Mouse (Mus musculus) T-cell, adult 2 months (primary cell): ENCODE data around the gene F2r.

ENCODE experiments used
- DNase-seq: peaks from one replicate; pipeline ENCODE4 v3.0.0; 2022; ENCODE audit warnings: low spot score

The F2r gene

GRCm38 (mm10) chr13:95630747-95631146, 12.5 kb upstream of the F2r start:
- DNase-seq = no peak

- DNase-seq = no peak
Measured at GRCm38 (mm10) chr13:95629751-95630150, 11.5 kb upstream of the F2r start.

- DNase-seq = no peak
Measured at GRCm38 (mm10) chr13:95626696-95627095, 8.4 kb upstream of the F2r start.

GRCm38 (mm10) chr13:95623042-95623441, 4.8 kb upstream of the F2r start:
- DNase-seq = no peak

GRCm38 (mm10) chr13:95621563-95621962, 3.3 kb upstream of the F2r start:
- no peak for DNase-seq

DNA sequence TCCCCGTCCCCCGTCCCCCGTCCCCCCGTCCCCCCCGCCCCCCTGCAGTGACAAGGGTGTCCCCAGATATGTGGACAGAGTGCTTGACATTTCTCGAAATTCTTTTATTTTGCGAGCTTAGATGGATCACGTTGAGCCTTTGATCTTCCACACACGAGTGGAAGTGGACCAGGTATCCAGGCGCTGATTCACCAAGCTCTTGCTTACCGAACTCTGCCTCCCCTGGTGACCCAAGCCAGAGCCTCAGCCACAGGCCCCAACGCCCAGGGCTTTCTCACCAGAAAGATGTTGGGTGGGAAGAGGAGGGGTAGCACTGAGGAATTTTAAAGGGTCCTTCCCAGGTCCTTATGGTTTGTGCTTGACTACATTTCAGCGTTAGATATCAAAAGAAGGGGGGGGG, 572 bp upstream of the F2r start:
- DNase-seq = no peak

- no peak for DNase-seq
Measured at GRCm38 (mm10) chr13:95617671-95618171, 566 bp downstream of the F2r start.

DNA sequence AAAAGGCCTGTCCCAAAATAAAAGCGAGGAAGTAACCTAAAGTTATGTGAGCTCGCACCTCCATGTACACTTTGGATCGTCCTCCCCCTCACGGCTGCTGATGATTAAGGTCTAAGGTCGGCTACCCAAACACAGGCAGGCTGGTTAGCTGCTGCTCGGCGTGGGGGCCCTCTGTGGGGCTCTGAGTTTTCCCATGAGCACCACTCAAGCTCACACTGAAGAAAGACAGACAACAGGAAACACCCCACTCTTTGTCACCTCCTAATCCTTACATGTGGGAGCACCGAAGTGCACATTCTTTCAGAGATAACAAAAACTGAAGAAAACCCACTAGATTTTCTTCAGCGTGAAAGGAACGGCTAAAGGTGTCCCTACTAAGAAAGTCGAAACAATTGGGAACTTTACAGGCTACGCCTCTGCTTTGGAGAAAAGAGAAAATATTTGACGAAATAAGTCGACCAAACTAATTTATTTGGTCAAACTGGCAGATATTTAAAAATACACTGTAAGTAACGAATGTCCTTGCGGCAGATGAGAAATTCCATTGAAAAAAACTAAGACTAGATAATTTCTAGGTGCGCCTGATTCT, 1.1 kb downstream of the F2r start:
- peak; percentile 41 for DNase-seq

GRCm38 (mm10) chr13:95616512-95616911, 1.8 kb downstream of the F2r start:
- no peak for DNase-seq

DNA sequence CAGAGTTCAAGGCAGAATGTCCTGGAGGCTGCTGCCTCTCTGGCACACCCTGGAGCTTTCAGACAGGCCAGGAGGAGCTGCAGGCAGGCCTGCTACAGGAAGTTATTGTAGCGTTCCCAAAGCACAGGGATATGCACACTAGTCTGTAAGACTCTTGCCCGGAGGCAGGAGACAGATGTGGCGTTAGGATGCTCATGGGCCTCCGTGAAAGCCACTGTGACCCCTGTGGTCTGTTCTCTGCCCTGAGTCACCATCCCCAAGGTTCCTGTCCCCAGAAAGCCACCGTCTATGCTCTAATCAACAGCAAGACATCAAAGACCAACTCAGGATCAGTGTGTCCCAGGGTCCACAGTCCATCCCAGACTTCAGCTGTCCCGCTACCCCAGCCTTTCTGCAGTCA, 3.5 kb downstream of the F2r start:
- DNase-seq = no peak

DNA sequence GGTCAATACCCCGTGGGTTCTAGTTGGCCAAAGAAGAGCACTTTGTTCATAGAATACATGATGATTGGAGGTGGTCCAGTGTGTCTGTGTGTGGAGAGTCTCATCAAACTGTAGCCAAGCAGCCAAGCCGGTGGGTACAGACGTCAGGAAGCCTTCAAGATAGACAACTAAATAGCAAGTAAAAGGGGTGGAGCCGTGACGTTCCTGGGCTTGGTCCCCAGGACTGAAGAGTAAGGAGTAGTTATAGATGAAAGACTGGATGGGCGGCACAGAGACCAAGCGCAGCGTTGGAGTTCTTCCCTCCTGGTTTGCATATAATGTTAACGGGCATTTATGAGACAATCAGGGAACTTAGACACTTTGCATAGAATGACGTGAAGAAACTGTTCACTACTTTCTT, 6.0 kb downstream of the F2r start:
- DNase-seq = no peak

GRCm38 (mm10) chr13:95611752-95612151, 6.5 kb downstream of the F2r start:
- no peak for DNase-seq

DNA sequence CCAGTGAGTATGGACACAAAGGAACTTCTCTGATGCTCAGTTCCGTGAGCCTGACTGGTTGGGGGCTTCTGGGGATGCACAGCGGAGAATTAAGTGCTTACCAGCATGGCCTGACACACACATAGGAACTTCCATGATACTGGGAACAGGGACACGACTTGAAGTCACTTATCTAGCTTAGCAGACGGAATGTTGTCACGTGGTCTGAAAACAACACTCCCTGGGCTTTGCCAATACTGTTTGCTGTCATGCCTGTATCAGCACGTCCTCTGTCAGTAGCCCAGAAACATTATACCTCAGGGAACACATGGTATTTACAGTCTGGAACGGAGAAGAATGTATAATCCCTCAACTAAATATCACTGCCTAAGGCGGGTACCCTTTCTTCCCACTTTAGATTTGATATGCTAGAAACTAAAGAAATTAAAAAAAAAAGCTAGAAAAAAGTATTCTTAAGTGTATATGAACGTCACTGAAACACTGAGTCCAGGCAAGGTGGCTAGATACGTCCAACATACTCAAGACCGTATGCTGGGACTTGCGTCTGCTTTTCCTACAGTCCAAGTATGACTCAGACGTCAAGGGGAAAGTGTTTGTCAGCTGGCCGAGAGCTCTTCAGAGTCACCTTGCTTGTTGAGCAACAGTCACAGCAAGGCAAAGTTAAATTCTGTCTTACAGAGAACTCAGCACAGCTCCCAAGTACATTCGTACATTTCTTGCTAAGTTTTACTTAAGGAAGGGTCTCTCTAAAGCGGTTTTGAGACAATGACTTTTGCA, 7.3 kb downstream of the F2r start:
- DNase-seq = no peak

DNA sequence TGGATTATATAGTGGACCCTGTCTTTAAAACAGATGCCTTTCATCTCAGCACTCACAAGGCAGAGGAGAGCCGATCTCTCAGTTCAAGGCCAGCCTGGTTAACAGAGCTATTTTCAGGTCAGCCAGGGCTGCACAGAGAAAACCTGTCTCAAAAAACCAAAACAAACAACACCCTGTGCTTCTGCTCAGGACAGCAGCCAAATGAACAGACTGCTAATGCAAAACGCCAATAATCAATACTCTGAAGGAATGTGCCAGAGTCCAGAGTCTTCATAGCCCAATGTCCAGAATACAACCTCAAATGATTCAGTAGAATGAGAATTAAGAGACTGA, 9.2 kb downstream of the F2r start:
- DNase-seq = no peak

GRCm38 (mm10) chr13:95608416-95609087, 9.7 kb downstream of the F2r start:
- DNase-seq = no peak

DNA sequence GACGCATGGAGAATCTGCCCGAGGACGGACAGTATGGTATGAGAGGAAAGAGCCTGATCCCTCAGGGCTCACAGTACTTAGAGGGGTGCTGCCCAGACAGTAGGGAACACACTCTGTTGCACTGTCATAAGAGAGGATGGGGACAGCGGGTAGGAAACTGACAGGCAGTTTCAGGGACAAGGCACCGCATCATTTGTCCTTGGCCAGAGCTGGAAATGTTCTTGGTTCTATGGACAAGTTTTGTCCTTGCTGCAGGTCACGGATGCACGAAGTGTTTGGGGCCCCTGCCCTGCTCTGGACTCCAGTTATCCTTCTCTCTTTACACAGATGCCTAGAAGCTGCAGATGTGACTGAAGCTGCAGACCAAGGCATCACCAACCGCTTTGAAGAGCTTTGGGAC, 11.3 kb downstream of the F2r start:
- no peak for DNase-seq

DNA sequence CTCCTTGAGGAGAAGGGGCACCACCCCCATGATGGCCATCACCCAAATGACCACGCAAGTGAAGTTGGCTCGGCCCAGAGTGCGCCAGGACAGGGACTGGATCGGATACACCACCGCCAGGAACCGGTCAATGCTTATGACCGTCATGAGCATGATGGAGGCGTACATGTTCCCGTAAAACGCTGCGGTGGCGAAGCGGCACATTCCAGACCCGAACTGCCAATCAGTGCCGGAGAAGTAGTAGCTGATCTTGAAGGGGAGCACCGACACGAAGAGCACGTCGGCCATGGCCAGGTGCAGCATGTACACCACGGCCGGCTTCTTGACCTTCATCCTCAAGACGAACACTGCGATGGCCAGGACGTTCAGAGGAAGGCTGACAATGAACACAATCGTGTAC, 14.0 kb downstream of the F2r start:
- DNase-seq = no peak

GRCm38 (mm10) chr13:95599833-95600359, 18.4 kb downstream of the F2r start:
- no peak for DNase-seq

GRCm38 (mm10) chr13:95598232-95598920, 19.9 kb downstream of the F2r start:
- no peak for DNase-seq

DNA sequence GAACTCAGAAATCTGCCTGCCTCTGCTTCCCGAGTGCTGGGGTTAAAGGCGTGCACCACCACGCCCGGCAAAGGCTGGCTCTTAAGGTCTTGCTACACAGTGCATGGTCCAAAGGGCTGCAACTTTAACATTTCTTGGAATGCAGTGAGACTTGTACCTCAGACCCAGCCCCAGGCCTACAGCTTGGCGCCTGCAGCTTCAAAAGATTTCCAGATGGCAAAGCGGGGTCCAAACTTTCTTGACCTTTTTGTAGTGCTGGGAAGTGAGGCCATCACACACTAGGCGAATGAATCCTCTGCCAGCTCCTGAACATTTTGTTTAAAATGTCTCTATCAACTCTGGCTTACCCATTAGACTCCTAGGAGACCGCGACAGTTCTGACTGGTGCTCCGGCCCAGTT, 20.7 kb downstream of the F2r start:
- DNase-seq = no peak

DNA sequence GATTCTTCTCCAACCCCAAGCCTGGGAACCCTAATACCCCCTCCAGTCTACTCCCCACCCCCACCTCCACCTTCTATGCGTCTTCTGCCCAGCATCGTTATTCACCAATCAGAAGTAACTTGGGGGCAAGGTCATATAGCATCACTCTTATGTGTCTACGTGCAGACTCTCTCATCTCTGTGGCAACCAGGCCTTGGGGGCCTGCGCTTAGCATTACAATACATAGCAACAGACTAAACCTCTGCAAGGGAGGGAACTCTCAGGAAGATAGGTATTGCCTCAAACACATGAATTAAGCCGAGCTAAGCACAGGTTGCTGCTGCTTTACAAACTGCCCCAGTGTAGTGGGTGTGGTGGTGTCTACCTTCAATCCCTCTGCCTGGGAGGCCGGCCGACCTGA, 21.6 kb downstream of the F2r start:
- no peak for DNase-seq

DNA sequence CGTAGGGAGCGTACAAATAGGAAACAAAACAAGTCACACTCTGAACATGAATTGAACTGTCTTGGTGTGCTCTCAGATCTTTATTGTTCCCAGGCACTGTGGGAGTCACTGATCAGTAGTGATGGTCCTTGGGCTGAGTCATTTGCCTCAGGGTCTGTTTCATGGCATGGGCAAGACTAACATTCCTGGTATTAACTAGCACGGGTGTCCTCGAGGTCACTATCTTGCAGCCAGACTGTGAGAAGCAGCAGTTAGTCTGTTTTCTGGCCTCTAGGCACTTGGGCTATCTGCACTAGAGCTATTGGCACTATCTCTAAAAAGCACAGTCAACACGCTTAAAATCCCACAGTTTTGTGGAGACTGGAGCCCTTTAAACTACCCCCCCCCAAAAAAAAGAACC, 22.4 kb downstream of the F2r start:
- no peak for DNase-seq

DNA sequence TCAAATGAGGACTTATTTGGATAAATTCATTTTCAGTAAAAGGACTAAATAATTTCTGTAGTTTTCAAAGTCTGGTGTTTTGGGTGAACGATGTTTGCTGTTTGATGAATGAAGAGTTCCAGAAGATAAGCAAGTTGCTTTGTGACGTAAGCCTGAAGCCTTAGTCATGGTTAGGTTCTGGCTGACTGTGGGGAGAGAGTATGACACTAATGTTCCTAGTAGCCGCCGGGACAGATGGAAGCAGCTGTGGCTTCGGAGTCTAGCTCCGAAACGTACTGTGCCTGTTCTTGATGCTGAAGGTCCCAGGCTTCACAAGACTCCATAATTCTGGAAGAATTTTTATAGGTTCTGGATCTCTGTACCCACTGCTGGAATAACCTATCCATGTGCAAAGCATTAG, 22.9 kb downstream of the F2r start:
- DNase-seq = no peak
